Mouse (Mus musculus): ENCODE measurements around the gene AC109138.7. TPM values are rescaled to one million over a fixed set of nuclear protein-coding genes. Genes with fewer than 3 reads are reported as not detected.

The AC109138.7 gene
- total RNA-seq, 2 experiments from 2014 or later, result not detected

Small RNAs within 50 kb of the gene (microRNA-seq; reads per million reads assigned to microRNA genes)
- 0 reads per million in 2 experiments for gene Gm26115
- gene Mir6985, result 0.54 to 7.1 reads per million in 2 experiments

Other genes starting within 250 kb of the AC109138.7 start
- under 1 TPM; 0.57 to 0.59 TPM for gene Aldh3b2, start 242.0 kb upstream of the AC109138.7 start, total RNA-seq (2021)
- 10 to 100 TPM; 11.7 to 15.2 TPM for gene Acy3, start 227.8 kb upstream of the AC109138.7 start, total RNA-seq (2021)
- gene Tbx10, start 221.6 kb upstream of the AC109138.7 start, total RNA-seq (2021), result not detected
- 10 to 100 TPM; 66.8 to 69.4 TPM for gene Nudt8, start 213.8 kb upstream of the AC109138.7 start, total RNA-seq (2021)
- 1 to 10 TPM; 2.0 to 2.6 TPM for gene Gm49405, start 213.7 kb upstream of the AC109138.7 start, total RNA-seq (2021)
- gene Doc2g, start 211.0 kb upstream of the AC109138.7 start, total RNA-seq (2021), result 10 to 100 TPM; 73.8 to 83.6 TPM
- gene Ndufv1, start 201.6 kb upstream of the AC109138.7 start, total RNA-seq (2021), result 1,000 to 10,000 TPM; 1,061 to 1,067 TPM
- 100 to 1,000 TPM; 257 to 271 TPM for gene Gstp1, start 176.4 kb upstream of the AC109138.7 start, total RNA-seq (2021)
- 10 to 100 TPM; 80.8 to 90.7 TPM for gene Gstp2, start 168.3 kb upstream of the AC109138.7 start, total RNA-seq (2021)
- not detected for gene Gstp3, start 154.8 kb upstream of the AC109138.7 start, total RNA-seq (2021)
- gene Cabp2, start 132.8 kb upstream of the AC109138.7 start, total RNA-seq (2021), result not detected
- gene Cdk2ap2, start 117.2 kb upstream of the AC109138.7 start, total RNA-seq (2021), result 10 to 100 TPM; 24.2 to 27.5 TPM
- gene Pitpnm1, start 114.4 kb upstream of the AC109138.7 start, total RNA-seq (2021), result 10 to 100 TPM; 25.0 to 26.4 TPM
- gene Aip, start 88.5 kb upstream of the AC109138.7 start, total RNA-seq (2021), result 10 to 100 TPM; 47.0 to 60.6 TPM
- not detected for gene Gpr152, start 74.6 kb upstream of the AC109138.7 start, total RNA-seq (2021)
- gene Cabp4, start 70.3 kb upstream of the AC109138.7 start, total RNA-seq (2021), result not detected
- gene Coro1b, start 65.7 kb upstream of the AC109138.7 start, total RNA-seq (2021), result 10 to 100 TPM; 61.9 to 70.9 TPM
- gene Ptprcap, start 60.8 kb upstream of the AC109138.7 start, total RNA-seq (2021), result 1 to 10 TPM; 3.2 to 6.7 TPM
- gene Rps6kb2, start 51.0 kb upstream of the AC109138.7 start, total RNA-seq (2021), result 10 to 100 TPM; 21.6 to 23.6 TPM
- 10 to 100 TPM; 36.1 to 43.3 TPM for gene Carns1, start 38.9 kb upstream of the AC109138.7 start, total RNA-seq (2021)
- 1 to 10 TPM; 4.0 to 7.5 TPM for gene Tbc1d10c, start 23.1 kb upstream of the AC109138.7 start, total RNA-seq (2021)
- 100 to 1,000 TPM; 368 to 404 TPM for gene Ppp1ca, start 22.3 kb upstream of the AC109138.7 start, total RNA-seq (2021)
- gene Rad9a, start 12.7 kb upstream of the AC109138.7 start, total RNA-seq (2021), result 1 to 10 TPM; 4.7 to 5.0 TPM
- 1 to 10 TPM; 1.6 to 2.0 TPM for gene Clcf1, start 119 bp upstream of the AC109138.7 start, total RNA-seq (2021)
- 10 to 100 TPM in 1 of 2 experiments, 1 to 10 TPM in 1; 9.5 to 10.8 TPM for gene Pold4, start 17.5 kb downstream of the AC109138.7 start, total RNA-seq (2021)
- gene Ssh3, start 54.8 kb downstream of the AC109138.7 start, total RNA-seq (2021), result 1 to 10 TPM; 7.2 to 9.9 TPM
- gene Ankrd13d, start 68.8 kb downstream of the AC109138.7 start, total RNA-seq (2021), result 1 to 10 TPM; 1.0 to 1.4 TPM
- 10 to 100 TPM; 54.1 to 59.4 TPM for gene Grk2, start 91.9 kb downstream of the AC109138.7 start, total RNA-seq (2021)
- 10 to 100 TPM; 47.6 to 49.5 TPM for gene Kdm2a, start 183.9 kb downstream of the AC109138.7 start, total RNA-seq (2021)
- 1 to 10 TPM; 5.9 to 6.6 TPM for gene Rhod, start 225.1 kb downstream of the AC109138.7 start, total RNA-seq (2021)

All from heart, postnatal 14 days (tissue).